Mouse (Mus musculus): Measurements from ENCODE around the gene Rnf213. TPM values are rescaled to one million over a fixed set of nuclear protein-coding genes. Genes with fewer than 3 reads are reported as not detected.

The Rnf213 gene
- polyA plus RNA-seq, 1 experiment from 2014 or later, result 5.6 TPM

DNA sequence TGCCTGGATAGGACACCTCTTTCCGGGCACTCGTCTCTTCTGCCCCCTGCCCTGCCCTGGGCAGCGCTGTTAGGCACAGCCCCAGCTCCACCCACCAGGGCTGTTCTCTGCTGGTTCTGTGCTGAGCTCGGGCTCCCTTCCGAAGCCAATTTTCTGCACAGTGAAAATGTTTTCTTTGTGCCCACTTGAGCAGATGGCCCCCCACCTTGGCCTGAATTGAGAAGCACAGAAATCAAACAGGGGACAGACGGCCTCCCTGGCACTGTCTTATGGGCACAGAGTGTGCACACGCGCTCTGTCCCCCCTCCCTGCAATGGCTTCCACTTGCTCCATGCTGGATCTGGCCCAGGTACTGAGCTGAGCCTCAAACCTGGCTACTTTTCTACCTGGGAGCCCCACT lies 139.6 kb downstream of the Rnf213 start:
- Histone ChIP-seq H3K9me3 (ENCODE audit: low read length) (no peaks in the 10 kb centered on the region), H3K4me3 (ENCODE audit: low read length) (no peak overlapping the region), H3K4me1 (ENCODE audit: insufficient read depth, low read length) (no peaks in the 10 kb centered on the region), H3K9ac (replicated peaks; ENCODE audit: low read length) (no peak overlapping the region), H3K36me3 (ENCODE audit: insufficient read depth, low read length) (no peaks in the 10 kb centered on the region), H3K4me2 (replicated peaks; ENCODE audit: low read depth, low read length) (no peak overlapping the region), H3K27ac (ENCODE audit: low read length) (no peak overlapping the region), H3K27me3 (ENCODE audit: insufficient read depth, low read length) (no peaks in the 10 kb centered on the region)
- 71% methylated on average over 8 of the region's 8 CpGs for WGBS
- no peak for ATAC-seq (ENCODE audit: low FRiP score, low TSS enrichment)

DNA sequence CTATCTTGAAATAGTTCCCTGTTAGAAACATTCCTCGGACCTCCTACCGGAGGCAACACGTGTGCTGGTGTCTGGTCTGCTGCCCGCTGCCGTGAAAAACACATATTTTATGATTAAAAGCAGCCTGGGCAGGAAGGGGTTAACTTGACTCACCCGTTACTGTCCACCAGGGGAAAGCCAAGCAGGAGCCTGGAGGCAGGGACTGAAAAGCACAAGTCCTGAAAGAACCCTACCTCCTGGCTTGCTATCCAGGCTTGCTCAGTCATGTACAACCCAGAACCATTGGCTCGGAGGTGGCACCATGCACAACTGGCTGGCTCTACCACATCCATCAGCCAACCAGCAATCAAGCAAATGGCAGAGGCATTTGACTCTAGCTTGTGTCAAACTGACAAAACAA lies 140.8 kb downstream of the Rnf213 start:
- Histone ChIP-seq H3K27ac (ENCODE audit: low read length) (no peak overlapping the region), H3K4me2 (replicated peaks; ENCODE audit: low read depth, low read length) (no peak overlapping the region), H3K9ac (replicated peaks; ENCODE audit: low read length) (no peak overlapping the region), H3K4me1 (ENCODE audit: insufficient read depth, low read length) (no peaks in the 10 kb centered on the region), H3K9me3 (ENCODE audit: low read length) (no peaks in the 10 kb centered on the region), H3K36me3 (ENCODE audit: insufficient read depth, low read length) (no peaks in the 10 kb centered on the region), H3K27me3 (ENCODE audit: insufficient read depth, low read length) (no peaks in the 10 kb centered on the region), H3K4me3 (ENCODE audit: low read length) (no peak overlapping the region)
- WGBS, result 63% methylated on average over 7 of the region's 7 CpGs
- no peak for ATAC-seq (ENCODE audit: low FRiP score, low TSS enrichment)

MicroRNAs encoded within 50 kb of the gene (microRNA counts, 519-probe panel; counts per million panel counts)
- microRNA mmu-miR-1932, result 104 counts per million, percentile 35 among the panel's probes with 10 or more counts

Small RNAs within 50 kb of the gene (microRNA-seq; reads per million reads assigned to microRNA genes)
- gene Mir1932, result not detected

Other genes with a start within 250 kb of the Rnf213 start
- 12.3 and 16.2 TPM in 2 replicates for gene Tbc1d16, start 164.6 kb upstream of the Rnf213 start, polyA plus RNA-seq (2015; fragmentation: Nextera tagmentation; extraction: Ambion mirVana)
- gene Ccdc40, start 164.5 kb upstream of the Rnf213 start, polyA plus RNA-seq (2015; fragmentation: Nextera tagmentation; extraction: Ambion mirVana), result 5.1 and 5.5 TPM in 2 replicates
- gene Gaa, start 125.2 kb upstream of the Rnf213 start, polyA plus RNA-seq (2015; fragmentation: Nextera tagmentation; extraction: Ambion mirVana), result 80.7 and 82.6 TPM in 2 replicates
- gene Eif4a3, start 93.0 kb upstream of the Rnf213 start, polyA plus RNA-seq (2015; fragmentation: Nextera tagmentation; extraction: Ambion mirVana), result 381 and 389 TPM in 2 replicates
- gene Card14, start 85.3 kb upstream of the Rnf213 start, polyA plus RNA-seq (2015; fragmentation: Nextera tagmentation; extraction: Ambion mirVana), result 0.36 and 0.52 TPM in 2 replicates
- 8.3 and 8.7 TPM in 2 replicates for gene Sgsh, start 37.6 kb upstream of the Rnf213 start, polyA plus RNA-seq (2015; fragmentation: Nextera tagmentation; extraction: Ambion mirVana)
- 11.3 and 12.5 TPM in 2 replicates for gene Slc26a11, start 37.5 kb upstream of the Rnf213 start, polyA plus RNA-seq (2015; fragmentation: Nextera tagmentation; extraction: Ambion mirVana)
- gene Endov, start 98.2 kb downstream of the Rnf213 start, polyA plus RNA-seq (2015; fragmentation: Nextera tagmentation; extraction: Ambion mirVana), result 18.0 and 18.8 TPM in 2 replicates
- gene Nptx1, start 154.7 kb downstream of the Rnf213 start, polyA plus RNA-seq (2015; fragmentation: Nextera tagmentation; extraction: Ambion mirVana), result 0.54 and 0.86 TPM in 2 replicates
- gene Rptor, start 209.8 kb downstream of the Rnf213 start, polyA plus RNA-seq (2015; fragmentation: Nextera tagmentation; extraction: Ambion mirVana), result 9.1 and 9.9 TPM in 2 replicates

All from kidney, embryonic 16.5 days (tissue).